Mouse (Mus musculus): ENCODE data around the gene Ogfod2.

The Ogfod2 gene

DNA sequence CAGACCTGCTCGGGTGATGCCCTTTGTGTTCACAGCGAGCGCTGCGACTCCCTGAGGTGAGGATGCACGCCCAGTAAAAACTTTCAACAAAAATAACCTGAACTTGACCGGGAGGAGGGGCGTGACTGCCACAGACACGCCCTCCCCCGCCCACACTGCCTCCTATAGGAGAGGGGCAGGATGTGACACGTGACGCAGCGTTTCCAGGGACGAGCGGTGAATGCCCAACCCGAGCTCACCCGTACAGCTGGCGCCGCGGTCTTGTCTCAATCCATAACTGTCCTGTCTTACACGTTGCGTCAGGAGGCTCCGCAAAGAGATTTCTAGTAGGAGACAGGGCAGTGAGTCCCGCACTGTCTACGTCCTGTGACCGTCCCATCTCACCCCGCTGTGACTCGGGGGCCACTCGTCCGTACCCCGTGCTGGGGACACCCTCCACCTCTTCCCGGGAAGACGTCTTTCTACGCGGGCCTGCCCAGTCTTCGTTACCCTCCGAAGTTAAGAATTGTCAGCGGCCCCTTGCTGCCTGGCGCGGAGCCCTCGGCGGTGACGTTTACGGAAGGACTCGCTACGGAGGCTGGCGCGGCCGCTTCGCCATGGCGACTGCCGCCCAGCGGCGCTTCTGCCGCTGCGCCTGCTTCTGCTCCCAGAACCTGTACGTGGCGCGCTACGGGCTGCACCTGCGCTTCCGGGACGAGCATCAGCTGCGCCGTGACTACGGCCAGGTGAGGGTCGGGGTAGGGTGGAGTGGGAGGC, at the start of gene Ogfod2:
Gene Ogfod2 (plus strand): TSS at position 556 of the 756 bp plus-strand sequence.
- peak; percentile 93 to 95 for DNase-seq (ENCODE audit: low spot score in 2 of 2)

GRCm38 (mm10) chr5:124069657-124070056, 42.4 kb upstream of the Ogfod2 start:
- DNase-seq (ENCODE audit: low spot score in 2 of 2) = no peak

- no peak for DNase-seq (ENCODE audit: low spot score in 2 of 2)
Measured at GRCm38 (mm10) chr5:124073682-124074081, 38.4 kb upstream of the Ogfod2 start.

DNA sequence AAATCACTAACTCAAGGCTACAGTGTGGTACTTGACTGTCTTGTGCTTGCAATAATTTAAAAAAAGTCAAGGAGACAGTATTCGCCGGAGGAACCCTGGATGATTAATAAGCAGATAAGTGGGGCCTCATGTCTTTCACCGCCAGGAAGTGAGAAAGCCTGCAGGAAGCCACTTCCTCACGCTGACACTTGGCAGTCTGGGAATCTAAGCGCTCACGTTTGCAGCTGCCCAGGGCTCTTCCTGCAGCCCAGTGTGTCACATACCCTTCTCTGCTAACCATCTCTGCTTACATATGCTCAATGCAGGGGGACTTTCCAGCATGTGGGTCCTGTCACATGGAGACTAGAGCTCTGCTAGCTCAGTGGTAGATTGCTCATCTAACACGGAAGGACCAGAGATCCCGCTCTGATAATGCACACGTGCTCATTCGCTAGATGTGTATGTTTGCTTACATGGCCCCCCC, 37.2 kb upstream of the Ogfod2 start:
- peak in 1 of 2 experiments; percentile 35 for DNase-seq (ENCODE audit: low spot score in 2 of 2)

DNA sequence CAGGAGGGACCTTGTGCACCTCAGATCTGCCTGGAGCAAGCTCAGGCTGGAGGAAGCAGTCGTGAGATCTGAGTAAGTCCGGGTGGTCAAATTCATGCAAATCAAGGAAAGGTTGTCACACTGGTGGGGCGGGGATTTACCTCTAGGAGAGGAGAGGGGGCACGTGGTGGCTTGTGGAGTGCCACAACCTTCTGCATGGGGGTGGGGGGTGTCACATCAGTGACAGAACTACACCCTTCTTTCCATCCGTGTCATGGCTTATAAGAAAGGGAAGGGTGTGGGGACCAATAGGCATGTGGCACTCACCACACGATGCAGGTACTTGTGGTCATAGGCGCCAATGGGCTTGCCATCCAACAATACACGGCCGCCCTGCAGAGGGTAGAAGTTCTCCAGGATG, 36.4 kb upstream of the Ogfod2 start:
- DNase-seq (ENCODE audit: low spot score in 2 of 2) = peak in 1 of 2 experiments; percentile 24

- DNase-seq (ENCODE audit: low spot score in 2 of 2) = no peak
Measured at GRCm38 (mm10) chr5:124076559-124076958, 35.5 kb upstream of the Ogfod2 start.

DNA sequence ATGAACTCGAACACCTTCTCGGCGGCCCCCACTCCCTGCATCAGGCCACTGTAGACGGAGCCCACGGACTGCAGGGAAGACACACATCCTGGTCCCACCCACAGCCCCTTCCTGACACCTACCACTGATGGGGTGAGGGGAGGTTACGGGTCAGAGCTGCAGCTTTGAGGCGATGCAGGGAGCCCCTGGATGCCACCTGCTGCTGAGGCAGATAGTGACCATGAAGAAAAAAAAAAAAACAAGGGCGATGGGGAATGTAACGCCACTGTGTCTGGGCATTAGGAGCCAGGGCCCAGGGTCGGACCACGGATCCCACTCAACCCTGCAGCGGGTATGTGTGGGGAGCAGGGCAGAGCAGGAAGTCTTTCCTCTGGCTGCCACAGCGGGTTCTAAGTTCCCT, 34.9 kb upstream of the Ogfod2 start:
- DNase-seq (ENCODE audit: low spot score in 2 of 2) = peak in 1 of 2 experiments; percentile 22

DNA sequence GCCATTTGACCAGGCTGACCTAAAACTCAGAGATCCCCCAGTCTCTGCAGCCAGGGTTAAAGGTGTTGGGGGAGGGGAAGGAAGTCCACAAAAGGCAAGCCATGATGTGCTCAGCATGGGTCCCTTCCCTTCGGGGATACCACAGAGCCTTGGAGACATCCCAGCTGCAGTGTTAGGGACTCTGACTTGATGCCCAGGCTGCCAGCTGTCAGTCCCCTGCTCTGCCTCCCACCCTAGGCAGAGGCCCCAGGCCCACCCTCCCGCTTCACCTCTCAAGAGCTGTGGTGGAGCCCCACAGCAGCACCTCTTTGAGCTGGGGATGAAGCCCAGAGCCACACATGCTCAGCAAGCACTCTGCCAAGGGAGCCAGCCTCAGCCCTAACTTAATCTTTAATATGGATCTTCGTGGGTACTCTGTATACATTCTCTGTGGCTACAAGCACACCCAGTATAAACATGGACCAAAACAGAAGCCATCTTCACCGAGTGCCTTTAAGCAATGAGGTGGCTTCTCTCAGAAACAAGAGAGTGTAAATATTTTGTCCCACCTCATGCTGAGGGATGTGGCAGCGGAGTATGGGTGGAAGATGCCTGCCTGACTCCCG, 34.1 kb upstream of the Ogfod2 start:
- DNase-seq (ENCODE audit: low spot score in 2 of 2) = peak in 1 of 2 experiments; percentile 43

- DNase-seq (ENCODE audit: low spot score in 2 of 2) = peak in 1 of 2 experiments; percentile 69
Measured at GRCm38 (mm10) chr5:124078794-124079416, 33.2 kb upstream of the Ogfod2 start.

GRCm38 (mm10) chr5:124079880-124080279, 32.2 kb upstream of the Ogfod2 start:
- peak; percentile 65 to 66 for DNase-seq (ENCODE audit: low spot score in 2 of 2)

GRCm38 (mm10) chr5:124082447-124082846, 29.6 kb upstream of the Ogfod2 start:
- no peak for DNase-seq (ENCODE audit: low spot score in 2 of 2)

GRCm38 (mm10) chr5:124082941-124083688, 29.0 kb upstream of the Ogfod2 start:
- DNase-seq (ENCODE audit: low spot score in 2 of 2) = no peak

- DNase-seq (ENCODE audit: low spot score in 2 of 2) = peak in 1 of 2 experiments; percentile 30
Measured at GRCm38 (mm10) chr5:124083850-124084587, 28.1 kb upstream of the Ogfod2 start.

GRCm38 (mm10) chr5:124084588-124085173, 27.4 kb upstream of the Ogfod2 start:
- DNase-seq (ENCODE audit: low spot score in 2 of 2) = peak; percentile 75 to 91

GRCm38 (mm10) chr5:124085513-124085912, 26.6 kb upstream of the Ogfod2 start:
- DNase-seq (ENCODE audit: low spot score in 2 of 2) = no peak

DNA sequence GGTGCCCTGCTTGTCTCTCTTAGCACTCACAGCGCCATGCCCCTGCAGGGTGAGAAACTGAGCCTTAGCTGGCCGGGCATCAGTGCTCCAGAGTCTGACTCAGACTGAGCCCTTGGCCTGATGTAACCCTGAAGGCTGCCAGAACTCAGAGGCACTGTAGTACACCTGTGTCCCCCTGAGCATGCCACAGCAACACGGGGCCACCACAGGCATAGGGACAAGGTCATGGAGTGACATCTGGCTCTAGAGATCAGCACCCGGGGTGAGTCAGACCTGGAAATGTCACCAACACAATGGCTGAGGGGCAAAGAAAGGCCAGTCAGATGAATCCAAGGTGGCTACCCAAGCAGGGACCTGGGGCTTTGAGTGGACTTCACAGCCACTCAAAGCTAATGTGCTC, 25.2 kb upstream of the Ogfod2 start:
- DNase-seq (ENCODE audit: low spot score in 2 of 2) = no peak

DNA sequence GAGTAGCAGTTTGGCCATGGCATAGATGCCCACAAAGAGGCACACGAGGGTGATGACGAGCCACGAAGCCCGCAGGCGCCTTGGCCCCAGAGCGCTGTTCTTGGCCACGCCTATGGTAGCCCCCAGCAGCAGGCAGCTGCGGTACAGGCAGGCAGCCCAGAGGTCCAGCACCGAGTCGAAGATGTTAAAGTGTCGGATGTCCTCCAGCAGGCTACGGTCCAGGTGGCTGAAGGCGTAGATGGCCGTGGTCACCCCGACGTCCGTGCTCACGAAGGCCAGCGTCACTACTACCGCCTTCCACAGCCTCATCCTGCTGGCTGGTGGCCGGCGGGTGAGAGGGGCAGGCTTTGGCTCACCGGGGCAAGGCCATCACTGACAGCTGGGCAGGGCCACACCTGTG, 22.2 kb upstream of the Ogfod2 start:
- no peak for DNase-seq (ENCODE audit: low spot score in 2 of 2)

GRCm38 (mm10) chr5:124091951-124092406, 20.1 kb upstream of the Ogfod2 start:
- no peak for DNase-seq (ENCODE audit: low spot score in 2 of 2)

DNA sequence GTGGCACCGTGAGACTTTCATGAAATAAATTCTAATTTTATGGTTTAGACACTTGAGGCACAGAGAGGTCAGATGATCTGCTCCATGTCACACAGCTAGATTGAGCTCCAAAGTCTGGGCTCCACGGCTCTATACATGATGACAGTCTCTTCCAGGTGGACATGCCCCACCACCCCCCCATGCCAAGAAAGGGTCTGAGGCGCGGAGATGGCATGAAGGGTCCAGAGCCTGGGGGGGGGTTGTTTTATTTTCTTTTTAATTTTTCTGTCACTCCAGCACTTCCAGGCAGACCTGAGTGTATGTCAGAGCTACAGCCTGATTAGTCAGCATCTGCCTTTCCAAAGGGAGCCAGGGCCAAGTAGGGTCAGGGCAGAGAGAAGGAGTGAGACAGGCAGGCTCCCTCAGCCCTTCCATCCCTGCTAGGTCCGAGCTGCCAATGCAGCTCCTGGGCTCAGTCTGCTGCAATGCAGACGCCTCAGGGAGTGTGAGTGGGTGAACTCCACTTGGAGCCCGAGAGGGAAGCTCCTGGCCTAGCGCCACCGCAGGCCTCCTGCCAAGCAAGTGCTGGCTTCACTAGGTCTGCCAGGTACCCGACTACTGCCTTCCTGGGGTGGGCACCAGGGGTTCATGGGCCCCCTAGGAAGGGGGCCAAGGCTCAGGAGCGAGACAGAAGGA, 18.8 kb upstream of the Ogfod2 start:
- no peak for DNase-seq (ENCODE audit: low spot score in 2 of 2)

All from thymus, postnatal 10 days (tissue).